Mouse (Mus musculus) yolk sac, embryonic 10.5 days (tissue): ENCODE data around the gene Ifitm2.

Source experiments
- DNase-seq: peaks from one replicate; pipeline ENCODE4 v3.0.0-alpha.2; 2017; ENCODE audit warnings: low spot score

Gene Ifitm2

DNA sequence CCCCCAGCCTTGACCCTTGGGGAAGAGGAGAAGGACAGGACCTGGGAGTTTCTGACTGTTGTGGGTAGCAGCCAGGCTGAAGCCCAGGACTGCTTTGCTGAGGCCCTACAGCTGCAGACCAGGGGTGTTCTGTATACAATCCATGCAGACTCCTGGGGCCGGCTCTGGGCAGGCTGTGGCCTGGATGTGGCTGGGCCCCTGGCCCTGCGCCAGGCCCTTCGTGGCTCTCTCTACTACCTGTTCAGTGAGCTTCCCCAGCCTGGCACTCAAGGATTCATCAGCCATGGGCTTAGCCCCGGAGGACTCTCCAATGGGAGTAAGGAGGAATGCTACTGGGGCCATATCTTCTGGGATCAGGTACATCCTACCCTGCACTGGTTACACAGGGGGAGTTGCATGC is 12.4 kb downstream of the Ifitm2 start:
- no peak for DNase-seq

DNA sequence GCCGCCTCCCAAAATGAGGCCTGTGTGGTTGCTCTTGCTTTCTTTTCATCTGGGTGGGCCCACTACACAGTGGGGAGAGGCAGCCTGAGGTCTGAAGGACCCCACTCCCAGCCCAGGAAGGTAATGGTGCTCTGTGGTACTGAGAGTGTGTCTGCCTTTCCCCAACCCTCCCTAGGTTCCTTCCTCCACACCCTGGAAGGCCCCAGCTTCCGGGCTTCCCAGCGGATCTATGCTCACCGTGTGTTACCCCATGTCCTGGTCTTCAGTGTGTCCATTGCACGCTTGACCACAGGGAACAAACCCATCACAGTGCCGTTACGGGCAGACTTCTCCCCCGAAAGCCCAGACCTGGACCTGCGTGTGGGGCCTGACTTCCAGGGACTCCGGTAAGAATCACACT is 13.0 kb downstream of the Ifitm2 start:
- no peak for DNase-seq

- DNase-seq: no peak
Measured at GRCm38 (mm10) chr7:140942341-140942740, 13.4 kb downstream of the Ifitm2 start.

GRCm38 (mm10) chr7:140941222-140942051 is 14.3 kb downstream of the Ifitm2 start, which contains the start of gene Pgghg:
Gene Pgghg, plus strand, starts transcription at chr7:140941391.
- DNase-seq: peak; percentile 90

- peak; percentile 36 for DNase-seq
Measured at GRCm38 (mm10) chr7:140939669-140940171, 16.1 kb downstream of the Ifitm2 start.

- DNase-seq: no peak
Measured at GRCm38 (mm10) chr7:140938896-140939295, 16.9 kb downstream of the Ifitm2 start.

GRCm38 (mm10) chr7:140938436-140938835 is 17.4 kb downstream of the Ifitm2 start:
- no peak for DNase-seq

DNA sequence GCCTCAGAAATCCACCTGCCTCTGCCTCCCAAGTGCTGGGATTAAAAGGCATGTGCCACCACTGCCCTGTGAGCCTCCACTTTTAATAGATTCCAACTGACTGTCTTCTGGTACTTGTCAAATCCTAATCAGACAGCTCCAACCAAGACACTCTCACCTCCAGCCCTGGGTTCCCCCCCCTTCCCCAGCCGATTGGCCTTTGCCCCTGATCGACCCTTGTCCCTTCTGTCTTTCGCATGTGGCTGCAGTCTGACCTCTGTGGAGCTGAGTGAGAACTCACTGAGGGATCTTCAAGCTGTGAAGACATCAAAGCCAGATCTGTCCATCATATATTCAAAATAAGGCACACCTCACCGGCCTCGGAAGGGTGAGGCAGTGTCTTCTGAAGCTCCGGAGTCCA is 28.6 kb downstream of the Ifitm2 start:
- DNase-seq: peak; percentile 77

GRCm38 (mm10) chr7:140923070-140923775 is 32.6 kb downstream of the Ifitm2 start:
- DNase-seq: no peak

GRCm38 (mm10) chr7:140922398-140923069 is 33.3 kb downstream of the Ifitm2 start:
- DNase-seq: peak; percentile 50

- DNase-seq: no peak
Measured at GRCm38 (mm10) chr7:140921225-140921975, 34.4 kb downstream of the Ifitm2 start.

- DNase-seq: no peak
Measured at GRCm38 (mm10) chr7:140920418-140921029, 35.3 kb downstream of the Ifitm2 start, which contains the start of gene Nlrp6. Gene Nlrp6, plus strand, starts transcription at chr7:140920902.

DNA sequence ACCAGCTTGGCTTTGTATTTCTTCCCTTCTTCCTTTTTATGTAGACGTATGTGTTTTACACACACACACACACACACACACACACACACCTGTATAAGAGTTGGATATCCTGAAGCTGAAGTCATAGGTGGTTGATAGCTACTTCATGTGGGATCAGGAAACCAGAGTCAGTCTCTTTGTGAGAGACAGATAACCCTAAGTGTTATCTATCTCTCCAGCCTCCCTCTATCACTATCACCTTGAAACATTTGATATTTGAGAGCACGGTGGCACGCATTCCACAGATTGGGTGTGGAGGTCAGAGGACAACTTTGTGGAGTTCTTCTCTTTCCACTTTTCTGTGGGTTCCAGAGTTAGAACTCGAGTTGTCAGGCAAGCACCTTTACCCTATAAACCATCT is 35.9 kb downstream of the Ifitm2 start:
- no peak for DNase-seq

GRCm38 (mm10) chr7:140914031-140914690 is 41.6 kb downstream of the Ifitm2 start:
- no peak for DNase-seq

- DNase-seq: peak; percentile 51
Measured at GRCm38 (mm10) chr7:140912846-140913482, 42.8 kb downstream of the Ifitm2 start.

GRCm38 (mm10) chr7:140912293-140912692 is 43.5 kb downstream of the Ifitm2 start:
- DNase-seq: no peak

GRCm38 (mm10) chr7:140908634-140909107 is 47.1 kb downstream of the Ifitm2 start:
- peak; percentile 84 for DNase-seq

DNA sequence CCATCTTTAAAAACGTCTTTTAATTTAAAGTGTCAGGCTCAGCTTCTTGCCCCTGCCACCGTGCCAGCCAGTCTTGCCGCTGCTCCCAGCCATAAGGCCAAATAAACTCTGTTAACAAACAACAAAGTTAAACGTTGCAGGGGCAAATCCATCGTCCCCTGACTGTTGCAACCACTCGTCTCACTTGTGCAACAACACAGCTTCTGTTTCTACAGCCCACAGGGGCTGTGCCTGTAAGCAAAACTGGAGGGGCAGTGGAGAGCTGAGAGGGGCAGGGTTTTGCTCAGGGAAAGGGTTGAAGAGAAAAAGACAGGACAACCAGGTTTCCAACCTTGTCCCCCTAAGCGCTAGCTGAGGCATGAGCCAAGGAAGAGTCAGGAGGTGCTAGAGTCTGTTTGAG is 47.6 kb downstream of the Ifitm2 start:
- DNase-seq: no peak

DNA sequence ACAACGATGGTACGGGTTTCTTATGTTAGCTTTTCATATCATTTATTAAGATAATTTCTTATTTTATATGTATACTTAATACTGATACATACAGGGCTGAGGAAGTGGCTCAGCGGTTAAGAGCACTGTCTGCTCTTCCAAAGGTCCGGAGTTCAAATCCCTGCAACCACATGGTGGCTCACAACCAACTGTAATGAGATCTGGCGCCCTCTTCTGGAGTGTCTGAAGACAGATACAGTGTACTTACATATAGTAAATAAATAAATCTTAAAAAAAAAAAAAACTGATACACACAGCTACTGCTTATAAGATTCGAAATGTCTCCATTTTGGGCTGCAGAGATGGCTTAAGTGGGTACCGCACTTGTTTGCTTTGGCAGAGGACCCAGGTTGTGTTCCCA is 48.1 kb downstream of the Ifitm2 start:
- no peak for DNase-seq

DNA sequence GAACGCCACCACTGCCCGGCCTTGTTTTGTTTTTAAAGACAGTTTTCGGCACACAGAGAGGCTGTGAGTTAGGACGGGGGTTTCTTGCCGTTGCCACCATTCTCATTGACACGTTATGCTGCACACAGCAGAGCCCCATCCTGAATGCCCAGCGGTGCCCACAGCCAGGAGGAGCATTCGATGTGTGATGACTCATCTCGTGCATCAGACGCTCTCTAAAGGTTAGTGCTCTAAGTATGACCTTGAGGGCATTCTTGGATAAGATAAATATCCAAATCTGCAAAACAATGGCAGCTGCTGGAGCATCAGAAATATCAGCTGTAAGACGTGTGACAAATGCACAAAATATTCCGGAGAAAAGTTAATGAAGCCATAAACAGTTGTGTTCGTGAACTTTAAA is 48.7 kb downstream of the Ifitm2 start:
- DNase-seq: no peak
